Mouse (Mus musculus) myocyte (in vitro differentiated cells): Measurements from ENCODE around the gene Phlpp1. TPM values are rescaled to one million over a fixed set of nuclear protein-coding genes. Genes with fewer than 3 reads are reported as not detected.
"Not testable (repeated sequence)": the region's sequence is repeated elsewhere in the genome, so short reads cannot be mapped to it uniquely, and the experiment has no call there.

Experiments
- H3K27me3 ChIP-seq: one replicate; pipeline ENCODE4 v1.6.1; 2011; ENCODE audit not compliant: control insufficient read depth, insufficient read depth, insufficient read length
- H3K36me3 ChIP-seq: one replicate; pipeline ENCODE4 v1.6.1; 2011; ENCODE audit not compliant: control insufficient read depth, insufficient read depth
- H3K4me2 ChIP-seq: one replicate; pipeline ENCODE4 v1.6.1; 2011; ENCODE audit warnings: low read depth, control low read depth
- H3K4me3 ChIP-seq: one replicate; pipeline ENCODE4 v1.5.1; 2011; ENCODE audit warnings: mild to moderate bottlenecking, control low read depth, moderate library complexity
- H3K79me2 ChIP-seq: one replicate; pipeline ENCODE4 v1.6.1; 2011; ENCODE audit not compliant: control insufficient read depth, insufficient read depth
- H3ac ChIP-seq: one replicate; pipeline ENCODE4 v1.6.1; 2011; ENCODE audit not compliant: control insufficient read depth, insufficient read length
- CEBPB ChIP-seq: IDR thresholded peaks from 2 replicates; pipeline ENCODE4 v1.6.1; 2011; ENCODE audit warnings: mild to moderate bottlenecking, moderate library complexity; ENCODE audit not compliant: poor library complexity, insufficient read depth, severe bottlenecking
- E2F4 ChIP-seq: IDR thresholded peaks from one replicate; pipeline ENCODE4 v1.6.1; 2011; ENCODE audit warnings: mild to moderate bottlenecking, control low read depth, moderate library complexity; ENCODE audit not compliant: insufficient read depth
- MAX ChIP-seq: IDR thresholded peaks from one replicate; pipeline ENCODE4 v1.6.1; 2011; ENCODE audit warnings: low read depth, mild to moderate bottlenecking, control low read depth
- MYOD1 ChIP-seq, 3 experiments: IDR thresholded peaks; one replicate each; pipeline ENCODE4 v1.6.1; 2011; ENCODE audit warnings: control low read depth in 2 of 3, low read depth in 2 of 3, mild to moderate bottlenecking in 2 of 3, moderate library complexity in 1 of 3; ENCODE audit not compliant: insufficient read length in 2 of 3, control insufficient read depth in 1 of 3
- MYOG ChIP-seq, 3 experiments: IDR thresholded peaks; one replicate each; pipeline ENCODE4 v1.6.1; 2011; ENCODE audit warnings: control low read depth in 2 of 3, low read depth in 2 of 3, mild to moderate bottlenecking in 2 of 3; ENCODE audit not compliant: insufficient read length in 2 of 3, control insufficient read depth in 1 of 3, insufficient read depth in 1 of 3
- POLR2A ChIP-seq: IDR thresholded peaks from one replicate; pipeline ENCODE4 v1.6.1; 2011; ENCODE audit warnings: low read depth, mild to moderate bottlenecking, control low read depth, moderate library complexity; ENCODE audit not compliant: insufficient read length
- POLR2AphosphoS2 ChIP-seq: IDR thresholded peaks from one replicate; pipeline ENCODE4 v1.6.1; 2011; ENCODE audit warnings: low read depth, control low read depth; ENCODE audit not compliant: insufficient read length
- REST ChIP-seq: IDR thresholded peaks from one replicate; pipeline ENCODE4 v1.6.1; 2011; ENCODE audit warnings: mild to moderate bottlenecking, control low read depth, moderate library complexity; ENCODE audit not compliant: insufficient read depth, insufficient read length
- SRF ChIP-seq: IDR thresholded peaks from one replicate; pipeline ENCODE4 v1.6.1; 2011; ENCODE audit warnings: low read depth; ENCODE audit not compliant: control insufficient read depth, insufficient read length
- TCF12 ChIP-seq: IDR thresholded peaks from one replicate; pipeline ENCODE4 v1.6.1; 2011; ENCODE audit warnings: mild to moderate bottlenecking, control low read depth; ENCODE audit not compliant: poor library complexity, insufficient read depth, severe bottlenecking
- TCF3 ChIP-seq: IDR thresholded peaks from one replicate; pipeline ENCODE4 v1.6.1; 2011; ENCODE audit warnings: low read depth, control low read depth; ENCODE audit not compliant: insufficient read length
- USF1 ChIP-seq: IDR thresholded peaks from one replicate; pipeline ENCODE4 v1.6.1; 2011; ENCODE audit warnings: low read depth, mild to moderate bottlenecking, control low read depth, moderate library complexity
- polyA plus RNA-seq: library from polyadenylated mRNA; unstranded; fragments of >200 nt; fragmentation: generic; extraction: Trizol; gene quantifications from one replicate; pipeline ENCODE4 v1.2.1, GENCODE M21; 2012; ENCODE audit warnings: missing spikeins

Phlpp1 gene
- polyA plus RNA-seq, 1 experiment: 7.9 TPM

- TF ChIP-seq CEBPB (no peak), POLR2A (no peak), TCF12 (no peak)
- no peaks in the 10 kb centered on the region for H3K79me2 ChIP-seq
These were observed 118.0 kb downstream of the Phlpp1 start for GRCm38 (mm10) chr1:106289580-106289979.

GRCm38 (mm10) chr1:106309394-106310039, 138.0 kb downstream of the Phlpp1 start:
- Histone ChIP-seq H3ac (no peak overlapping the region), H3K36me3 (no peaks in the 10 kb centered on the region), H3K27me3 (no peaks in the 10 kb centered on the region), H3K79me2 (no peaks in the 10 kb centered on the region), H3K4me2 (no peak overlapping the region), H3K4me3 (no peak overlapping the region)
- no peak for TF ChIP-seq MAX
- no peak for TF ChIP-seq POLR2AphosphoS2
- TF ChIP-seq TCF3: no peak

More at GRCm38 (mm10) chr1:106289580-106289979, 118.0 kb downstream of the Phlpp1 start:
- Histone ChIP-seq H3K4me3 (no peak overlapping the region), H3K4me2 (peak overlapping the region; percentile 22), H3K36me3 (no peaks in the 10 kb centered on the region), H3ac (no peak overlapping the region), H3K27me3 (no peaks in the 10 kb centered on the region)

- Histone ChIP-seq H3K36me3 (no peaks in the 10 kb centered on the region), H3K4me2 (no peak overlapping the region), H3K4me3 (no peak overlapping the region), H3ac (no peak overlapping the region), H3K27me3 (no peaks in the 10 kb centered on the region), H3K79me2 (no peaks in the 10 kb centered on the region)
- TF ChIP-seq CEBPB: no peak
- TF ChIP-seq MYOD1 (IDR thresholded peaks at IDR 0.05; ENCODE audit: control insufficient read depth in 1 of 3, insufficient read length in 2 of 3, low read depth in 2 of 3): no peak
- no peak for TF ChIP-seq USF1
- TF ChIP-seq TCF3: no peak
- TF ChIP-seq SRF: no peak
- TF ChIP-seq MYOG (IDR thresholded peaks at IDR 0.05; ENCODE audit: control insufficient read depth in 1 of 3, insufficient read depth in 1 of 3, insufficient read length in 2 of 3, low read depth in 2 of 3): no peak
- TF ChIP-seq POLR2A: no peak
- TF ChIP-seq REST: no peak
- TF ChIP-seq POLR2AphosphoS2: no peak
- no peak for TF ChIP-seq MAX
- TF ChIP-seq E2F4: no peak
- TF ChIP-seq TCF12: no peak
These were observed 138.7 kb downstream of the Phlpp1 start for GRCm38 (mm10) chr1:106310285-106310684.

DNA sequence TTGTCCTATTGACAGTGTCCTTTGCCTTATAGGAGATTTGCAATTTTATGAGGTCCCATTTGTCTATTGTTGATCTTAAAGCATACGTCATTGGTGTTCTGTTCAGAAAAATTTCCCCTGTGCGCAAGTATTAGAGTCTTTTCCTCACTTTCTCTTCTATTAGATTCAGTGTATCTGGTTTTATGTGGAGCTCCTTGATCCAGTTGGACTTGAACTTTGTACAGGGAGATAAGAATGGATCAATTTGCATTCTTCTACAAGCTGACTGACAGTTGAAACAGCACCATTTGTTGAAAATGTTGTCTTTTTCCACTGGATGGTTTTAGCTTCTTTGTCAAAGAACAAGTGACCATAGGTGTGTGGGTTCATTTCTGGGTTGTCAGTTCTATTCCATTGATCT, 140.3 kb downstream of the Phlpp1 start:
- not testable (repeated sequence) for H3K4me2 ChIP-seq, H3K27me3 ChIP-seq, H3K36me3 ChIP-seq, H3K4me3 ChIP-seq, H3ac ChIP-seq, H3K79me2 ChIP-seq

- H3K79me2 ChIP-seq: no peaks in the 10 kb centered on the region
- no peaks in the 10 kb centered on the region for H3K27me3 ChIP-seq
- peak overlapping the region; percentile 13 for H3K4me2 ChIP-seq
- H3ac ChIP-seq: no peak overlapping the region
- H3K36me3 ChIP-seq: peaks cover 5% of the 10 kb centered on the region
- H3K4me3 ChIP-seq: no peak overlapping the region
- TF ChIP-seq MYOD1 (IDR thresholded peaks at IDR 0.05; ENCODE audit: control insufficient read depth in 1 of 3, insufficient read length in 2 of 3, low read depth in 2 of 3) (no peak), TCF3 (no peak)
These were observed 142.9 kb downstream of the Phlpp1 start for GRCm38 (mm10) chr1:106314476-106314875.

GRCm38 (mm10) chr1:106316641-106317304, 145.2 kb downstream of the Phlpp1 start:
- peak overlapping the region; percentile 74 for H3K4me2 ChIP-seq
- no peaks in the 10 kb centered on the region for H3K79me2 ChIP-seq
- no peak overlapping the region for H3ac ChIP-seq
- TF ChIP-seq MAX (no peak), CEBPB (peak; percentile 69; the same call in 1 of the 2 replicates)
- H3K4me3 ChIP-seq: no peak overlapping the region
- no peaks in the 10 kb centered on the region for H3K27me3 ChIP-seq
- peaks cover 10% of the 10 kb centered on the region for H3K36me3 ChIP-seq
